Mouse (Mus musculus) skeletal muscle tissue, adult 2 months (tissue): Measurements from ENCODE around the gene Rabl2.
A peak's percentile ranks its signal among the peaks of the same experiment; 100 is the strongest.

Experiments
- DNase-seq: peaks from one replicate; pipeline ENCODE4 v3.0.0-alpha.2; 2012; ENCODE audit warnings: low read depth, low spot score

Gene Rabl2

DNA sequence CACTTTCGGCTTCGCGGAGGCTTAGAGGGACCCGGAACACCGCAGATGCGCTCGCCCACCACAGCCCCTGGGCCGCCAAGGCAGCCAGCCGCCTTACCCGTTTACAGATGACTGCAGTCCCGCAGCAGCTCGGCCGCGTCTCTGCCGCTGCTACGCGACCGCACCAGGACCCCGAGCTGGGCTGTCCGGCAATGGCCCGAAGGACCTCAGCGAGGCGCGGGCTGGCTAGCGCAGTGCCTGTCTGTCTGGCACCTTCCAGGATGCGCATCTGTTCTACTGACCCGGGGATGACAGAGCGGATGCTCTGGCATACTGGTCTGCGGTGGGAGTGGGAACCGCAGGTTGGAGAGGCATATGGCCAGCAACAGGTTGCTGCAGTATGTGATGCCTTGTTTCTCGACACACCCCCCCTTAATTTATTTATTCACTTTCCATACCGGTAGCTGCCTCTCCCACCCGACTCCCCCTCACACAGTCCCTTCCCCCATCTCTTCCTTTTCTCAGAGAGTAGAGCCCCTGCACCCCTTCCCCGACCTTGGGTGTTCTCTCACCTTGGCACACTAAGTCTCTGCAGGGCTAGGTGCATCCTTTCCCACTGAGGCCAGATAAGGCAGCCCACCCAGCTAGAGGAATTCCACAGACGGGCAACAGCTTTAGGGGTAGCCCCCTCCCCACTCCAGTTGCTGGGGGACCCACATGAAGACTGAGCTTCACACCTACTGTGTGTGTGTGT is at the start of gene Rabl2:
TSS of gene Rabl2 (minus strand) at position 201 of the 733 bp plus-strand sequence.
- DNase-seq, result peak; percentile 68

DNA sequence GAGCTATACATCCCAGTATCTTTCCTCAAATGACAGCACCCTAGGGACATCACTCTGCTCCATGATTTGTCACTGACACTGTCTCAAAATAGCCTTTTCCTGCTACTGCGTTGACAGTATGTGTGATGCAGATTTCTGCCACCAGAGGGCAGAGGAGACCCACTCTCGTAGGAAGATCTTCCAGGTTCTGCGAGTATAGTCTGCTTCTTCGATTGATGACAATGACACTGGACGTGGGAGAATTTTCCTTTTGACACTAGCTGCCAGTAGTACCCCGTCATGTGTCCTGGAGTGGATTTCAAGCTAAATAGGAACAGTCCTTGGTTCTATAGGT is 31.9 kb upstream of the Rabl2 start:
- peak; percentile 23 for DNase-seq

DNA sequence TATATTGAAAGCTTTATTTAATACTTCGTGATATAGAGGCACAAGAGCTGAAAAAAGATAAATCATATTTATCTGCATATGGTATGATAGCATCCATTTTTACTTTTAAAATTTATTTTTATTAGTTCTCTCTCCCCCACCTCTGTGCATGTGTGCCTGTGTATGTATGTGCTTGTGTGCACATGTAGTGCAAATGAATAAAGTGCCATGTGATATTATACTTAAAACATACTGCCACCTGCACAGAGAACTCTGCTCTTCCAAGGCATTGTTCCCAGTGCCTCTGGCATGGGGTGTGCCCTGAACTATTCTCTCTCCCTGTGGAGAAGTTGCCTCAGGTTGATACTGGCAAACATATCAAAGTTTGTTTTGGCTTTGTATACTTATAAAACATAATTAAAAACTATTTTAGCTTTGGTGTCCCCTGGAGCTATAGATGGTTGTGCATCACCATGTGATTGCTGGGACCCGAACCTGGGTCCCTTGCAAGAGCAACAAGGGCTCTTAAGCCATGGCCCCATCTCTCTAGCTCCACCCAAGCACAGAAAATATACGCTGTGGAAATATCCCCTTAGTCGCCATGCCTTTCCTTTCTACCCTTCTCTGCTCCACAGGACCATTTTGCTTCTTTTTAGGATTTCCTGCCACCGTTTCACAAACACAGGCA is 31.4 kb upstream of the Rabl2 start:
- DNase-seq, result no peak

DNA sequence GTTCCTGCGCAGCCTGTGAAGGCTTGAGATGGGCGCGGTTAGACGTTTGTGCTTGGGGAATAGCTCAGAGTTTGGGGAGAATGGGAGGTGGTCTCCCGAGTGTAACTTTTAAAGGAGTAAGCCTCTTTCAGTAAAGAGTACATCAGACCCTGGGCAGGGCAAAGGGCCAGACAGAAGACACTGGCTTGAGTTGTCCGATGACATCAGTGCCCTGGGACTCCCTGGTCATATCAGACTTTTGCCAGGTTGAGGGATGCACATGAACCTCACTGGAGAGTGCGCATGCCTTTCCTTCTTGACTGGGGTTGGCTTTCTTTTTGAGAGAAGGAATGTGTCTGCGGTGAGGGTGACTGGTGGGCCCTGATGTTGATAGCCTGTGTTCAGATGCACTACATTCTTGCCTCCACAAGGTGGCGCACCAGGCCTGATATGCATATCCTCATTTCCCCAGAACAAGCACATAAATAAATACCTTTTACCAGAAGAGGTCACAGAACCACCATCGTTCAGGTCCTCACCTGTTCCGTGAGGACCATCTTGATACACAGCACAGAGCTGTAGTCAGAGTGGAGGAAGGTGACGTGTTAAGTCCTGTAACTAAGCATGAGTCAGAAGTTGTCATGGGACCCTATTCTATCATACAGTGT is 30.7 kb upstream of the Rabl2 start:
- peak; percentile 5 for DNase-seq

DNA sequence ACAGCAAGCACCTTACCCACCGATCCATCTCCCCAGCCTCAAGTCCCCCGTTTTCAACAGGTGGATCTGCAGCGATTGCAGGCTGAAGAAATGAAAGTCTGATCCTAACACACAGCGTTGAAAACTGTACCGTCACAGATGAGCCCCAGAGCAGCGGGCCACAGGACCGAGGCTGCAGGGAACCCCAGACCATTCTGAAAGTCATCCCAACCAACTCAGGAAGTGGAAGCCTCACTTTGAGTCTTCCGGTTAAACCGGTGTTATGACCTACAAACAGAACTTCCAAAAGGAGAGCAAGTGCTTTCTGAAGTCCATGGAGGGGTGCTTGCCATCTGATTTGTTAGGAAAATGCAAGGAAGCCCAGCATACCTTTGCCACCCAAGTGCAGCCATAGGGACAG is 16.2 kb upstream of the Rabl2 start:
- no peak for DNase-seq

DNA sequence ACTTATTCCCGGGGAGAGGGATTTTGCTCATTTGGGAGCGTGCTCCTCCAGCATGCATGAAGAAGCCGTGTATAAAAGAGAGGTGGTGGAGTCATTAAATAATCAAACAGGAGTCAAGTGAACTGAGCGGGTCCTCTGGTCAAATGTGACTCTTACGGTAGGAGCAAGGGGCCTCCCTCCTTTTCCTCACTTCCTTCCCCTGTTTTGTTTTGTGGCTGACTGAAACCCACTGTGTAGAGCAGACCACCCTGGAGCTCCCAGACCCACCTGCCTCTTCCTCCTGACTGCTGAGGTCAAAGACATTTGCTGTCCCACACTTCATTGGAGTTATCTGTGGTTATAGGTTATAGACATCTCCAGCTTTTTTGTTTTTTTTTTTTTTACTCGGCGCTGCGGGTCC is 15.8 kb upstream of the Rabl2 start:
- DNase-seq, result no peak

DNA sequence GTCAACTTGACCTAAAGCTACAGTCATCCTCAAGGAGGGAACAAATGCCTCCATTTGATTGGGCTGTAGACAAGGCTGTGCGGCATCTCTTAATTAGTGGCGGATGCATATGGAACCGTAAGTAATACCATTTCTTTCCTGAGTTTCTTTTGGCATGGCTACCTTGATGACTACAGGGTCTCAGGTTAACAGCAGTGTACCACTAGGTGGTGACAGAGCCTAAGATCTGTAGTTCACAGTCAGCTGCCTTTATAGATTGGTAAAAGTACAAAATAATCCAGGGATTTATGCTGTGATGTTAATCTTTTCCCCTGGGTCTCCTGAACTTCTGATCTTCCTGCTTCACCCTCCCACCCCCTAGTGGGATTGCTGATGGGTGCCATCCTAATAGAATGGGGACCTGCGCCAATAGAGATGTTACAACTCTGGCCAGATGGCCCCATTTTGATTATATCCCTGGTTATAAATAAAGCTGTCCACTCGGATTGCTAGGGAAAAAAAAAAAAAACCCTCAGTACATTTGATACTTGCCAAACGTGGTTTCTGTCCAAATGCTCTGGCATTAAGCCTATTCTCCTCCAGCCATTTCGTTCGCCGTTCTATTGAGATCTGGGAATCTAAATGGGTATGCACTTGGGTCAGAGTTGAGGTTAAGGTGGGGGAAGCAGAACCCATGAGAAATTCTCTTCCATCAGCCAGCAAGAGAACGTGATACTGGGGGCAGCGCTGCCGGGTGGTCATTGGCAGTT is 14.3 kb upstream of the Rabl2 start:
- DNase-seq, result no peak

DNA sequence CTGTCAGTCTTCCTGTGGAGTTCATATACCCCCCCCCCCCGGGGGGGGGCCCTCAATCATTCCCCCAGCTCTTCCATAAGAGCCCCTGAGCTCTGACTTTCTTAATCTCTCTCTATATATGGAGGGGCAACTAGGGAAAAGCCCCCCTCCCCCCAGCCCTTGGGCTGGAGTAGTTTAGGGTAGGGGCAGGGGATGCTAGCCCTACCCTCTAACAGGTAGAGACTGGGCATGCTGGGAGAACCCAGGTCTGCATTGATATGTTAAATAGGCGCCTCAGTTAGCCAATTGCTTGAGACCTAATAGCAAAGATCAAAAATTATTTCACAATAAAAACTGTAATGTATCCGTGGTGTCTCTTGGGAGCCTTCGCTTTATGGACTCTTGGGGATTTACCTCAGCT is 825 bp upstream of the Rabl2 start:
- DNase-seq, result no peak

DNA sequence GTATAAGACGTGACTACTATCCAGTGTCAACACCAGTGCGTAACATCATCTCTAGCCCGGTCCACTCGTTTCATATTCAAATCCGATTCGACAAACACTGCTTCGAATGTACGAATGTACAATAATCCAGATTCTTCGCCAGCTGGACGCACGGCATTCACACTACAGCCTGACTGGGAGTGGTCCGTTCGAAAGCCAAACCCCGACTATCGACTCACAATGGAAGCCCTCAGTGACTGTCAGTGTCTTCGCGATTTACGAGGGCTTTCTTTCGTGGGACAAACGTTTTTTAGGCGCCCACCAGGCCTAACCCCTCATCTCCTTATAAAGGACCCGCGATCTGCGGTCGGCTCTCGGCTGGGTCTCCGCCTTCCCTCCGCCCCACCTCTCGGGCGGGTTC is 406 bp downstream of the Rabl2 start:
- DNase-seq, result no peak

DNA sequence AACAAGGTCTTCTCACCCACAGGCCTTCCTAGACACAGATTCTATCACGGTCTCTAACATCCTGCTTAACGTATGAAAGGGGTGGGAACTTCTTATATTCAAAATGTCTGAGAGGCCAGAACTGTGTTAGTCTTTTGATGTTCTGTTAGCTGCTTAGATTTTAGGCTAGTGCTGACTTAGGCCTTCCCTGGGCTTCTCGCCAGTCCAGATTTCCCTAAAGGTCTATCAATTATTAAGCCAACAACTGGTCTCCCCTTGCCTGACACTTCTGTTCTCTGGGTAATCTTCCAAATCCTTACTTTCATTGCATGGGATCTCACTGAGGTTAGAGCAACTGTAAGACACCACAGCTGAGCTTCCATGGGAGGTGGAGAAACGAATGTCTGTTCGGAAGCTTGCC is 2.6 kb downstream of the Rabl2 start:
- DNase-seq, result no peak

DNA sequence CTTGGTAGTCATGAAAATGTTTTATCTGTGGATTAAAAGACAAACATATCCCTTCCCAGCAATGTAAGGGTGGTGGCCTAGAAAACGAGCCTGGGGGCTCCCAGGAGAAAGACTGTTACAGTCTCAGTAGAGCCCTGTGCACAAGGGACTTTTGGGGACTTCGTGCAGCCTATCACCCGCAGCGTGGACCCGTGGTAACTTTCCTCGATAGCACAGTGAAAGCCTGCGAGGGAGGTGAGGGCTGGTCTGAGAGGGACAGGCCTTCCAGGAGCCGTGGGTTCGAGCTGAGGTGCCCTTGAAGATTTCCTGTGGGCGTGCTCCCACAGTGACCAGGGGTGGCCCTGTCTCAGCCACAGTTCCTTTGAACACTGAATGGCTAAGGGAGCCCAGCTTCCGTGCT is 6.1 kb downstream of the Rabl2 start:
- no peak for DNase-seq

DNA sequence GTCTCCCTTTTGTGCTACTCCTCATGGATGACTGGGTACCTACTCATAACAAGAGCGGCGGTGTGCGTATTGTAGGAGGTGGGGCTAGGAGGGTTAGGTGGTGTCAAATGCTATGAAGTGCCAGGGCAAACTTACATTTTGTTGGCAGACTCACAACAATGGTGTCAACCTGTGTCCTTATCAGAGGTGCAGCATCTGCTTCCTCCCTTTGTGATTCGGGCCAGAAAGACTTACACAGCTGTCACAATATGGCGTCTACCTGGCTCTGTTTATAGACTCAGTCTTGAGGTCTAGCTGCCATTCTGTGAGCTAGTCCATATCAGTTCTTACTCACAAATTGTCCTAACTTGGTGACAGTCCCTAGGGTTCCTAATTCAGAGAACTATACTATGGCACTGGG is 6.6 kb downstream of the Rabl2 start:
- DNase-seq, result peak; percentile 17

DNA sequence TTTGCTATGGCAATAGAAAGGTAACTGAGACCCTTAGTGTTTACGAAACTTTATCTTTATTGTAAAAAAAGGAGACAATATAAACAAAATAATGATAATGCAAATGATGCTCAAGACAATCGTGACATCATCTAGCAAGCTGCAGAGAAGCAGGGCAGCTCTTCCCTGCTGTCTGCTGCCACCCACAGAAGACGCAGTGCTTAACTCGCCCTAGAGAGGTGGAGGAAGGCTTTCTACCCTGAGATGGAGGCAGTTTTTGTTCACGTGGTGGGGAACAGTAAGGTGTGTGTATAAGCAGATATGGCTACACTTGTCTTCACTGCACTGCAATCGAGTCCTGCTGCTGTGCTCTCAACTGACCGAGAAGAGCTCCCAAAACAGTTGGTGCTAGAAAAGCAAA is 9.2 kb downstream of the Rabl2 start:
- DNase-seq, result no peak

DNA sequence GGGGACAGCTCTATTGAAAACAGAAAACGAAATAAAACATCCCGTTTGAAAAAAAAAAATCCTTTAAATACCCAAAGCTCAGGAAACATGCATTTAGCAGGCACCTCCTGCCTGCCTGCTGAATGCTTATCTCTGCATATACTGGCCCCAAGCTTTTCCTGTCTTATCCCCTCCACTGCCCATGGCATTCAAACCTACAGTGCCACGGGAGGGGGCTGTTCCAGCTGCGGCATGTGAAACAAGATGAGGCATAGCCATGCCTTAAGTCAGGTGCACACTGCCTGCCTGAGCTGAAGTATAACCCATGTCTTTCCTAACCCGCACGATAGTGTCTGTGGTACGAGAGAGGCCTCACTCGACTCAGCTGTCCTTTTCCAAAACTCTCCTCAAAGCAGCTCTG is 19.6 kb downstream of the Rabl2 start:
- no peak for DNase-seq

DNA sequence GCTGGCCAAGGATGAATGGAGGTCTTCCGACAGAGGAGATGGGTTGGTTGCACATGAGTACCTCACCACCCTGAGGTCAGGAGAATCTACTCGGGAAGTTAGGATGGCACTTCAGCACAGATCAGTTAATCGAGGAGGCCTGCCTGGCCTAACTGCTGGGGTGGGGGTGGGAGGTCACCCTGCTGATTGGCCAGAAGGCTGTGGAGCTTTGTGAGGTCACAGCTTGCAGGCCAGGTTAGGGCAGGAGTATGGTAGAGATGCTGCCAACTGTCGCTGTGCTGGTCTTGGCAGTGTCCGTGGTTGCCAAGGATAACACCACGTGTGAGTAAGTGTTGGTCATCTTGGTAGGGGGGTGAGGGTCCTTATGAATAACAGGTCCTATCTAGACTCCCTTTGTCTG is 23.6 kb downstream of the Rabl2 start, which contains the start of gene Acr:
TSS of gene Acr (plus strand) at position 213 of the 400 bp plus-strand sequence.
- DNase-seq, result no peak

DNA sequence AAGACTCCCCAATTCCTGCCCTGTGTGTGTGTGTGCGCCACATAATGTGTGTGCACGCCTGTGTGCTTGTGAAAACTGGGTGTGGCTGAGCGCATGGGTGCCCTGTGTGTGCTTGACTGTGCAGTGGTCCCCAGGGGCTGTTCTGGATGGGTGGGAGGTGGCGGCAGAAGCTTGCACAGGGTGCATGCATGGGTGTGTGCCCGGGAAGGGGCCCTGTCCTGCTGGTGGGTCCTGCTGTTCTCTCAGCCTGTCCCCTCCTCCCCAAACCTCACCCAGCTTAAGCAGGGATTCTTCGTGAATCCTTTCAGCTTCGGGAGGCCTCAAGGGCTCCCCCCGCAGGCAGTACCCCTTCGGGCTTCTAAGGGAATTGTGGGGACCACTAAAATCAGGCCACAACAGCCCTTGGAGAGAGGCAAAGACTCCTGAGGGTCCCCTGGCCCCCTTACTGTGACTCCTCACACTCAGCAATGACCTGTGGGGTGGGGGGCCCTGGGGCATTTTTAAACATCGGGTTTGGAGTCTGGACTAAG is 32.5 kb downstream of the Rabl2 start:
- DNase-seq, result no peak

DNA sequence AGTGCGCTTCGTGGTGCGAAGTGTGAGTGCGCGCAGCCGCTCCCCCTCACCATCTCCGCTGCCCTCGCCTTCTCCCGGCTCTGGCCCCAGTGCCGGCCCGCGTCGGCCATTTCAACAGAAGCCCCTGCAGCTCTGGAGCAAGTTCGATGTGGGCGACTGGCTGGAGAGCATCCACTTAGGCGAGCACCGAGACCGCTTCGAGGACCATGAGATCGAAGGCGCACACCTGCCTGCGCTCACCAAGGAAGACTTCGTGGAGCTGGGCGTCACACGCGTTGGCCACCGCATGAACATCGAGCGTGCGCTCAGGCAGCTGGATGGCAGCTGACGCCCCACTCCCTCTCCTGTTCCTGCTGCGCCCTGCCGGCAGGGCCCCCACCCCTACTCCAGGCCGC is 33.7 kb downstream of the Rabl2 start:
- no peak for DNase-seq

DNA sequence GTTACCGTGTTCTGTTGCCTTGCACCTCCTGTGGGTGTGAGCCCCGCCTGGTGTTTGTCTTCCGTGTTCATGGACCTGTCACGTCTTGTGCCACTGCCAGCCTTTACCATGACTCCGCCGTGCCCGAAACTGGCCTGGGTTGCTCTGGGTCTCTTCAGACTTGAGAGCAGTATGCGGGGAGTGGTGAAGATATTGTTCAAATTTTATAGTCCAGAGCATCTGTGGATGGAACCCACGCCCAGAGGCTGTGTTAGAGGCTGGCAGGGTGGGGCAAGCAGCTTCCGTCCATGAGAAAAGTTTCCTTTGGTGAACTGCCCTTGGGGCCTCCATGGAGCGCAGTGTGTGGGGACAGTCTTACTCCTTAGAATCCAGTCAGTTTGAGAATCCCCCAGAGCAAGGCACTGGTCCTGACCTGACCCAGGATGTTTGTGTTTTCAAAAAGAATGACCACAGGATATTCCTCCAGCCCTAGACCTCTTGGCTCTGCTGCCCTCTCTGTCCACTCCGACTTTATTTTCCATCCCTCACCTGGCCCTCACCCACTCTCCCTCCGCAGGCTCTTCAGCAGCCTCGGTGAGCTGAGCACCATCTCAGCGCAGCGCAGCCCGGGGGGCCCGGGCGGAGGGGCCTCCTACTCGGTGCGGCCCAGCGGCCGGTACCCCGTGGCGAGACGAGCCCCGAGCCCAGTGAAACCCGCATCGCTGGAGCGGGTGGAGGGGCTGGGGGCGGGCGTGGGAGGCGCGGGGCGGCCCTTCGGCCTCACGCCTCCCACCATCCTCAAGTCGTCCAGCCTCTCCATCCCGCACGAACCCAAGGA is 34.3 kb downstream of the Rabl2 start:
- no peak for DNase-seq

DNA sequence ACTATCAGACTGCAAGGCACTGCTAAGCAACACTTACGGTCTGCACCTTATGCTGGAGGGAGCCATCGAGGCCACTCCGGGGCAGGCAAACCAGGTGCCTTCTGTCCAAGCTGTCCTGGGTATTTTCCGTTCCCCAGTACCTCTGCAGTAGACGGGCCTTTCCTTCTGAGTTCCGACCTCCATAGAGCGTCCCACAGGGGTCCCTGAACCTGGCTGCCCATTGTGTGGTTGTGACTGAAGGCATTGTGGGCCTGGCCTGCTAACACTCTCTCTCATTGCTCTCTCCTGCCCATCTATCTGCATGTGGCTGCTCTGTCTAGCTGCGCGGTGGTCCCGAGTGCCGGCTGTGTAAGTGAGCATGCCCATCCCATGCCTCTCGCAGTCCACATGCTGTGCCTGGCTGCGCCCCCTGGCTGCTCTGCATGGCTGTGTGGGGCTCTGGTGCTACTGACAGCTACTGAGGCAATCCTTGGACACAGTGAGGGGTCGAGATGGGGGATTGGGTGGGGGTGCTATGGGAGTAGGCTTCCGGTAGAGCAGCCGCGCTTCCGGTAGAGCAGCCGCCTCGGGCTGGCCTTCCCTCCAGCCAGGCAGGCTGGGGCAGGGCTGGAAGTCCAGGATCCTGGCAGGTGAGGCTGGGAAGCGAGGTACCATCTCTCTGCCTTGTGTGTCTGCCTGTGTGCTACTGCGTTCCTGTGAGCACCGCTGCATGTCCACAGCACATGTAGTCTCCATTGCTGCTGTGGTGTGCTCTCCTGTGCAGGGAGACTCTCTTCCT is 35.1 kb downstream of the Rabl2 start:
- DNase-seq, result no peak

DNA sequence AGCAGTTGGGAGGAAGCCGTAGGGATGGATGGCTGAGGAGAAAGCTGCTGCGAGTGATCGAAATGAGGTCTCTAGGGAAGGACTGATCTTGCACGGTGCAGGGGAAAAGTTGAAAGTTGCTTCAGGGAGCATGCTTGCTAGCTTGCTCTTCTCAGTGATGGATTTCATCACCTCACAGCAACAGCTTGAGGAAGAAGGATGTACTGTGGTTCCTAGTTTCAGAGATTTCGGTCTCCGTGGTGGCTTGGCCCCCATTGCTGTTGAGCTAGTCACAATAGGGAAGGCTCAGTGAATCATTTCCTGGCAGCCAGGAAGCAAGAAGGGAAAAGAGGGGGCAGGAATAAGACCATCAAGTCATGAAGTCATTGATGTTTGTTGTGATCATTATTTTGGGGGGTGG is 36.1 kb downstream of the Rabl2 start:
- no peak for DNase-seq
